Mouse (Mus musculus): ENCODE measurements around the gene Mapk8ip3.

DNA sequence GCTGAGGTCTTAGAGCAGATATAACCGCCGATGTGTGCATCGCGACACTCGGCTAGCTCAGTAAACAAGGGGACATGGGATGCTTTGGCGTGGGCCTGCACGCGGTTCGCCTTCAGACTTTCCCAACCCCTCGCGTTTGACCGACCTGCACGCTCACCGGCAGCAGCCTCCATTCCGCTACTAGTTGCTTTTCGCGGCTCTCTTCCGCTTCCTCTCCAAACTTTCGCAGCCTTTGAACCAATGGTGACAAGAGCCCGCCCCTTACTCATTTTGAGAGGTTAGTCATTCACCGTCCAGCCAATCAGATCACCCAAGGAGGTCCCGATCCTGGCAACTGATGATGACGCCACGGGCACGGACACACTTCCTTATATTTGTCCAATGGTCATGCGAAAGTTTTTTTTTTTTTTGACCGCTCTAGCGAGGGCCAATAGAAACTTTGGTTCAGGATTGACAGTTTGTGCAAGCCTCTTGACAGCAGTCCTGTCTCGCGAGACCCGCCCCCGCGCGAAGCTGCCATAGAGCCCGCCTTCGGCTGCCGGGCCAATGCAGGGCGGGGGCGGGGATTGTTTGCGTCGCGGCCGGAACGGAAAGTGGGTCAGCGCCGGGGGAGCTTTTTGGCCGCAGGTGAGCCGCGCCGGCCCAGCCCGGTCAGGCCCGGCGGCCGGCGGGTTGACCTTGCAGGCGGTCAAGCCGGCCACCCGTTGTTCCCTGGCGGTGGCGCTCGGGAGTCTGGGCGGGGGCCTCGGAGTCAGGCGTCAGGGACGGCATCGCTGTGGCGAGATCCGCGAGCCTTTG, 50.4 kb downstream of the Mapk8ip3 start, which contains the start of the genes Nubp2 and Spsb3:
- no peak for TF ChIP-seq EP300 (IDR thresholded peaks at IDR 0.05; ENCODE audit: insufficient read depth, low read depth, low read length)
- TF ChIP-seq CTCF (IDR thresholded peaks at IDR 0.05), result peak; percentile 62

Data from heart, adult 2 months (tissue).